Mouse (Mus musculus) myocyte (in vitro differentiated cells): Measurements from ENCODE around the gene Hoxd10. TPM values are rescaled to one million over a fixed set of nuclear protein-coding genes. Genes with fewer than 3 reads are reported as not detected.

Source experiments
- H3K27me3 ChIP-seq: one replicate; pipeline ENCODE4 v1.6.1; 2011; ENCODE audit not compliant: control insufficient read depth, insufficient read depth, insufficient read length
- H3K36me3 ChIP-seq: one replicate; pipeline ENCODE4 v1.6.1; 2011; ENCODE audit not compliant: control insufficient read depth, insufficient read depth
- H3K4me2 ChIP-seq: one replicate; pipeline ENCODE4 v1.6.1; 2011; ENCODE audit warnings: low read depth, control low read depth
- H3K4me3 ChIP-seq: one replicate; pipeline ENCODE4 v1.5.1; 2011; ENCODE audit warnings: mild to moderate bottlenecking, control low read depth, moderate library complexity
- H3K79me2 ChIP-seq: one replicate; pipeline ENCODE4 v1.6.1; 2011; ENCODE audit not compliant: control insufficient read depth, insufficient read depth
- H3ac ChIP-seq: one replicate; pipeline ENCODE4 v1.6.1; 2011; ENCODE audit not compliant: control insufficient read depth, insufficient read length
- CEBPB ChIP-seq: IDR thresholded peaks from 2 replicates; pipeline ENCODE4 v1.6.1; 2011; ENCODE audit warnings: mild to moderate bottlenecking, moderate library complexity; ENCODE audit not compliant: poor library complexity, insufficient read depth, severe bottlenecking
- E2F4 ChIP-seq: IDR thresholded peaks from one replicate; pipeline ENCODE4 v1.6.1; 2011; ENCODE audit warnings: mild to moderate bottlenecking, control low read depth, moderate library complexity; ENCODE audit not compliant: insufficient read depth
- MAX ChIP-seq: IDR thresholded peaks from one replicate; pipeline ENCODE4 v1.6.1; 2011; ENCODE audit warnings: low read depth, mild to moderate bottlenecking, control low read depth
- MYOD1 ChIP-seq, 3 experiments: IDR thresholded peaks; one replicate each; pipeline ENCODE4 v1.6.1; 2011; ENCODE audit warnings: control low read depth in 2 of 3, low read depth in 2 of 3, mild to moderate bottlenecking in 2 of 3, moderate library complexity in 1 of 3; ENCODE audit not compliant: insufficient read length in 2 of 3, control insufficient read depth in 1 of 3
- MYOG ChIP-seq, 3 experiments: IDR thresholded peaks; one replicate each; pipeline ENCODE4 v1.6.1; 2011; ENCODE audit warnings: control low read depth in 2 of 3, low read depth in 2 of 3, mild to moderate bottlenecking in 2 of 3; ENCODE audit not compliant: insufficient read length in 2 of 3, control insufficient read depth in 1 of 3, insufficient read depth in 1 of 3
- POLR2A ChIP-seq: IDR thresholded peaks from one replicate; pipeline ENCODE4 v1.6.1; 2011; ENCODE audit warnings: low read depth, mild to moderate bottlenecking, control low read depth, moderate library complexity; ENCODE audit not compliant: insufficient read length
- POLR2AphosphoS2 ChIP-seq: IDR thresholded peaks from one replicate; pipeline ENCODE4 v1.6.1; 2011; ENCODE audit warnings: low read depth, control low read depth; ENCODE audit not compliant: insufficient read length
- REST ChIP-seq: IDR thresholded peaks from one replicate; pipeline ENCODE4 v1.6.1; 2011; ENCODE audit warnings: mild to moderate bottlenecking, control low read depth, moderate library complexity; ENCODE audit not compliant: insufficient read depth, insufficient read length
- SRF ChIP-seq: IDR thresholded peaks from one replicate; pipeline ENCODE4 v1.6.1; 2011; ENCODE audit warnings: low read depth; ENCODE audit not compliant: control insufficient read depth, insufficient read length
- TCF12 ChIP-seq: IDR thresholded peaks from one replicate; pipeline ENCODE4 v1.6.1; 2011; ENCODE audit warnings: mild to moderate bottlenecking, control low read depth; ENCODE audit not compliant: poor library complexity, insufficient read depth, severe bottlenecking
- TCF3 ChIP-seq: IDR thresholded peaks from one replicate; pipeline ENCODE4 v1.6.1; 2011; ENCODE audit warnings: low read depth, control low read depth; ENCODE audit not compliant: insufficient read length
- USF1 ChIP-seq: IDR thresholded peaks from one replicate; pipeline ENCODE4 v1.6.1; 2011; ENCODE audit warnings: low read depth, mild to moderate bottlenecking, control low read depth, moderate library complexity
- polyA plus RNA-seq: library from polyadenylated mRNA; unstranded; fragments of >200 nt; fragmentation: generic; extraction: Trizol; gene quantifications from one replicate; pipeline ENCODE4 v1.2.1, GENCODE M21; 2012; ENCODE audit warnings: missing spikeins

The Hoxd10 gene
- polyA plus RNA-seq, 1 experiment, result not detected

DNA sequence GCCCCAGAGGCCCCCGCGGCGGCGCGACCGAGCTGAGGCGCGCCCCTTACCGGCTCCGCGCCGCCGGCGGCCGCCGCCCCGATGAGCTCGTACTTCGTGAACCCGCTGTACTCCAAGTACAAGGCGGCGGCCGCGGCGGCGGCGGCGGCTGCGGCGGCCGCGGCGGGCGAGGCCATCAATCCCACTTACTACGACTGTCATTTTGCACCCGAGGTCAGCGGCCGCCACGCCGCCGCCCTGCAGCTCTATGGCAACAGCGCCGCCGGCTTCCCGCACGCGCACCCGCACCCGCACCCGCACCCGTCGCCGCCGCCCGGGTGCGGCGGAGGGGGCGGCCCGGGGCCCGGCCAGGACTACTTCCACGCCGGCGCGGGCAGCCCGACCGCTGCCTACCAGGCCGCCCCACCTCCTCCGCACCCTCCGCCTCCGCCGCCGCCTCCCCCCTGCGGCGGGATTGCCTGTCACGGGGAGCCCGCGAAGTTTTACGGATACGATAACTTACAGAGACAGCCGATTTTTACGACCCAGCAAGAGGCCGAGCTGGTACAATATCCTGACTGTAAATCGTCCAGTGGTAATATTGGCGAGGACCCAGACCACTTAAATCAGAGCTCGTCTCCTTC, 13.9 kb downstream of the Hoxd10 start:
- peaks cover 46% of the 10 kb centered on the region for H3K27me3 ChIP-seq
- H3ac ChIP-seq, result no peak overlapping the region
- TF ChIP-seq TCF12, result no peak
- no peak for TF ChIP-seq USF1
- no peak for TF ChIP-seq SRF
- no peak for TF ChIP-seq REST
- no peak for TF ChIP-seq MYOG (IDR thresholded peaks at IDR 0.05; ENCODE audit: control insufficient read depth in 1 of 3, insufficient read depth in 1 of 3, insufficient read length in 2 of 3, low read depth in 2 of 3)
- no peak for TF ChIP-seq CEBPB
- no peak for TF ChIP-seq TCF3
- no peak for TF ChIP-seq MYOD1 (IDR thresholded peaks at IDR 0.05; ENCODE audit: control insufficient read depth in 1 of 3, insufficient read length in 2 of 3, low read depth in 2 of 3)
- H3K36me3 ChIP-seq, result no peaks in the 10 kb centered on the region
- H3K79me2 ChIP-seq, result no peaks in the 10 kb centered on the region
- H3K4me2 ChIP-seq, result no peak overlapping the region
- no peak overlapping the region for H3K4me3 ChIP-seq

DNA sequence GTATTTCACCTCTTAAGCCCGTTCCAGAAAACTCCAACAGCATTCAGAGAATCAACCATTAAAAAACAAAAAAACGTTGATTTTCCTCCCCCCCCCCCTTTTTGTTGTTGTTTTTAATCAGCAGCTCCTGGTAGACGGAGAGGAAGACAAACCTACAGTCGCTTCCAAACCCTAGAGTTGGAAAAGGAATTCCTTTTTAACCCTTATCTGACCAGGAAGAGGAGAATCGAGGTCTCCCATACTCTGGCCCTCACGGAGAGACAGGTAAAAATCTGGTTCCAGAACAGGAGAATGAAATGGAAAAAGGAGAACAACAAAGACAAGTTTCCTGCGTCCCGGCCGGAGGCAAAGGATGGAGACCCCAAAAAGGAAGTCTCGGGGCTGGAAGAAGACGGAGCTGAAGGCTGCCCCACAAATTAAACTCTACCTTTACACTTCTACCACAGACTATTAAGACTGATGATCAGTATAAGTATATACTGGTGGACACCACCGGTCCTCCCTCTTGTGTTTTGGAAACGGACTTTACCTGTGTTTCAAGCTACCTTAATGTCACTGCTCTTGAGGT, 14.8 kb downstream of the Hoxd10 start:
- Histone ChIP-seq H3ac (no peak overlapping the region), H3K4me3 (no peak overlapping the region), H3K79me2 (no peaks in the 10 kb centered on the region), H3K27me3 (peaks cover 50% of the 10 kb centered on the region), H3K4me2 (no peak overlapping the region), H3K36me3 (no peaks in the 10 kb centered on the region)
- TF ChIP-seq CEBPB, result no peak
- no peak for TF ChIP-seq POLR2A
- no peak for TF ChIP-seq TCF12
- TF ChIP-seq REST, result no peak
- TF ChIP-seq MAX, result no peak
- no peak for TF ChIP-seq MYOD1 (IDR thresholded peaks at IDR 0.05; ENCODE audit: control insufficient read depth in 1 of 3, insufficient read length in 2 of 3, low read depth in 2 of 3)
- no peak for TF ChIP-seq SRF
- no peak for TF ChIP-seq USF1
- no peak for TF ChIP-seq E2F4
- no peak for TF ChIP-seq TCF3

DNA sequence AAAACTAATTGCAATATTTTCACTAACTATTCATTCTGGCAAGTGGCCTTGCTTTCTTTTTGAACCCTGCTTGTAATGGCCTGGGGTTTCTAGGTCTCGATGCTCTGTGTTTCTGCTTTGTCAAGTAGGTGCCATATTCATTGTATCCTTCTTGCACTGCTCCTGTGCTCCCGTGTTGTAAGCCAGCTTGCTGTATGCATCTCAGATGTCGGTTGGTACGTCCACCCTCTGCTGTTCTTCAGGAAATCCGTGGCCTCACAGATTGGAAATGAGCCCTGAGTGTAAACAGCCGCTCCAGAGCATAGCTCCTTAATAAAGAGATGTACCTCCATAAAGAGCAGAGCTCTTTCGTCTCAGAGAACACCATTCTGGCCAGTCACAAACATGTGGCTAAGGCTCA, 15.9 kb downstream of the Hoxd10 start:
- Histone ChIP-seq H3K36me3 (no peaks in the 10 kb centered on the region), H3K79me2 (no peaks in the 10 kb centered on the region), H3K4me2 (no peak overlapping the region), H3K27me3 (peaks cover 59% of the 10 kb centered on the region), H3K4me3 (no peak overlapping the region), H3ac (no peak overlapping the region)
- TF ChIP-seq TCF12, result no peak
- TF ChIP-seq MYOG (IDR thresholded peaks at IDR 0.05; ENCODE audit: control insufficient read depth in 1 of 3, insufficient read depth in 1 of 3, insufficient read length in 2 of 3, low read depth in 2 of 3), result no peak
- no peak for TF ChIP-seq REST
- TF ChIP-seq USF1, result no peak
- TF ChIP-seq POLR2A, result no peak
- TF ChIP-seq CEBPB, result no peak
- TF ChIP-seq POLR2AphosphoS2, result no peak
- TF ChIP-seq MYOD1 (IDR thresholded peaks at IDR 0.05; ENCODE audit: control insufficient read depth in 1 of 3, insufficient read length in 2 of 3, low read depth in 2 of 3), result no peak
- TF ChIP-seq SRF, result no peak

DNA sequence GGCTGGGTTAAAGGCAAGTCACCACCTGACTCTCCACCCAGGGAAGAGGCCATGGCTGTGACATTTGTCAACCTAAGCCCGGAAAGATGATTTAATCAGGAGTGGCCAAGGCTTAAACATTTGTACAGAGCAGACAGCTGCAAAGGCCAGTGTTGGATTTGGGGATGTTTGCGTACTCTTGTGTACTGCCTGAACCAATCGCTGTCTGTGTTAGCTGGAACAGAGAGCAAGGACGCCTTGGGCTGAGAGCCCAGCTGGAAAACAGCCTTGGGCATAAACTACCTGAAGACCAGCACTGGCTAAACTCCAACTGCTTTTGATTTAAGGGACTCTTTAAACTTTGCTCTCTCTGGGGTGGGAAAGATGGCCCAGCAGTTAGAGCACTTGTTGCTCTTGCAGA, 17.0 kb downstream of the Hoxd10 start:
- no peaks in the 10 kb centered on the region for H3K79me2 ChIP-seq
- peaks cover 59% of the 10 kb centered on the region for H3K27me3 ChIP-seq

DNA sequence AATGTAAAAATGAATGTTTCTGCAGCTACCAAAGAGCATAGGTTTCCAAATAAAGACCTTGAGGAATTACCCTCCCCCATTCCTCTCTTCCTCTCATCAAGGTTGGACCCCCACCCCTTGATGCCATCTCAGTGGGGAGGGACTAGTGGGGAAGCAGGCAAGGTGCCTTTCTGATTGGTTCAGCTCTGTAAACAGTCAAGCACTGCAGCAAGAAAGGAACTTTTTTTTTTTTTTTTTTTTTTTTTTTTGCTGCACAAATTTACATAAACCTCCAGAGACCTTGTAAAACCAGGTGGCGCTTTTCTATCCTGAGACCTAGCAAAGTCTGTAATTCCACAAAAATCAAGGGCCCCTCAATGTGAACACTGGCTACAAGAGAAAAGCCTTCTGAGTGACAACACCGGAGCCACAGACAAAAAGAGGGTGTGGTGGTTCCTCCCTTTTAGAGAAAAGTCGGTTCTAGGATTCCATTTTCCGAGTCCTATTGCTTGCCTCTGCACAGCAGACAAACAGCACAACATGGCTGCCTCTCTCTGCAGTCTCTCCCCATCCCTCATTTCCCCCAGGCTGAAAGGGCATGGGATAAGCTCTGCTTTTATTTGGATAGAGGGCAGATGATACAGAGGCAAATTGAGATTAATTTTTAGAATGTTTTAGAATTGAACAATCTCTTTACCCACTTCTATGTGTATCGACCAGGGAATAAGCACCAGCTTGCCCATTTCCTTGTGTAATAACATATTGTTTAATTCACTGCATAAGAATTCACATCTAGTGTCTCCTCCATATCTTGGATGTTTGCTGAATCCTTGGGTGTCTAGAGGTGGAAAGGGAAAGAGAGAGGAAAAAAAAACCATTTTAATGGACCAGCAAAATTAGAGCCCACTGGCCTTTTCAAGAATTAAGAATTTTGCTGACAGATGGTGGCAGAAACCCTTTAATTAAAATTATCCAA, 18.0 kb downstream of the Hoxd10 start:
- Histone ChIP-seq H3K4me2 (no peak overlapping the region), H3K27me3 (peaks cover 53% of the 10 kb centered on the region)
- TF ChIP-seq MAX, result no peak
- TF ChIP-seq E2F4, result no peak
- no peak for TF ChIP-seq POLR2AphosphoS2
- no peak for TF ChIP-seq MYOD1 (IDR thresholded peaks at IDR 0.05; ENCODE audit: control insufficient read depth in 1 of 3, insufficient read length in 2 of 3, low read depth in 2 of 3)
- no peak for TF ChIP-seq REST
- no peak for TF ChIP-seq TCF3
- TF ChIP-seq MYOG (IDR thresholded peaks at IDR 0.05; ENCODE audit: control insufficient read depth in 1 of 3, insufficient read depth in 1 of 3, insufficient read length in 2 of 3, low read depth in 2 of 3), result no peak
- no peak for TF ChIP-seq USF1
- TF ChIP-seq TCF12, result no peak
- TF ChIP-seq POLR2A, result no peak
- no peak for TF ChIP-seq SRF
- no peak for TF ChIP-seq CEBPB

More for the DNA sequence above, 17.0 kb downstream of the Hoxd10 start:
- TF ChIP-seq REST, result no peak
- no peak for TF ChIP-seq E2F4
- no peak for TF ChIP-seq POLR2AphosphoS2
- Histone ChIP-seq H3ac (no peak overlapping the region), H3K36me3 (no peaks in the 10 kb centered on the region), H3K4me2 (no peak overlapping the region), H3K4me3 (no peak overlapping the region)

More for the DNA sequence above, 18.0 kb downstream of the Hoxd10 start:
- H3K4me3 ChIP-seq, result no peak overlapping the region
- no peaks in the 10 kb centered on the region for H3K36me3 ChIP-seq
- no peak overlapping the region for H3ac ChIP-seq
- no peaks in the 10 kb centered on the region for H3K79me2 ChIP-seq
